Mouse (Mus musculus): ENCODE data around the gene Slc24a3.

Gene Slc24a3

GRCm38 (mm10) chr2:145167664-145168360, at the start of gene Slc24a3:
Gene Slc24a3 (plus strand): TSS chr2:145167754.
- DNase-seq = peak; percentile 80 to 87

- DNase-seq = no peak
Measured at GRCm38 (mm10) chr2:145117762-145118161, 49.8 kb upstream of the Slc24a3 start.

DNA sequence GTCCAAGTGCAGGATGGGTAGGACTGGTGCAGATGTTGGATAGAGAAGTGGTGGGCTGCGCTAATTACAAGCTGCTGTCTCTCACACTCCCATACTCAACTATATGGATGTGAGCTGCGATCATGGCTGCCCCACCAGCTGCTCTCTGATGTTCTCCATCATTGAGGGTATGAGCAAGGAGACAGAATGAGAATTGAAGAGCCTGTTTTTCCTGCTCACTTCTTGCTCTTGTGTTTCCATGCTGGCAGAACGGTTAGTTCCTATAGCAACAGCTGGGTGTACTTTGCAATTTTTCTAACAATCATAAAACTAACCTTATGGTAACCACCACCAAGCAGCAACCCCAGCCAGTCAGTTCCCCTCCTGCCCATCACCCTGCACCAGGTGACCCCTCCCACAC, 39.8 kb upstream of the Slc24a3 start:
- no peak for DNase-seq

GRCm38 (mm10) chr2:145136625-145137291, 30.8 kb upstream of the Slc24a3 start:
- DNase-seq = no peak

GRCm38 (mm10) chr2:145150407-145150806, 17.1 kb upstream of the Slc24a3 start:
- DNase-seq = no peak

DNA sequence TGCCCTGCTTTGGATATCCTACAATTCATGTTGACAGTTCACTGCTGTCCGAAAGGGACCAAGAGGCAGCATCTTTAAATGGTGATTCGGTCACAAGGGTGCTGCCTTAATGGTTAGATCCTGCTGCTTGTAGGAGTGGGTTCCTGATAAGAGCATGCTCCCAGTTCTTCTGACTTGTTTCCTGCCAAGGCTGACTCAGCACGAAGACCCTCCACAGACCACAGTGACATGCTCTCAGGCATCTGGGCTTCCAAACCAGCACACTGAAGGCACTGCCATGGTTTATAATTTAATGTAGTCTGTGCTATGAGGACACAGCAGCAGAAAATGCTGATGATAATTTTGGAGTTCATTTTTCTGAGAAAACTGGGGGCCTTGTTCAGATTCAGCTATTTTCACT, 16.7 kb upstream of the Slc24a3 start:
- no peak for DNase-seq

DNA sequence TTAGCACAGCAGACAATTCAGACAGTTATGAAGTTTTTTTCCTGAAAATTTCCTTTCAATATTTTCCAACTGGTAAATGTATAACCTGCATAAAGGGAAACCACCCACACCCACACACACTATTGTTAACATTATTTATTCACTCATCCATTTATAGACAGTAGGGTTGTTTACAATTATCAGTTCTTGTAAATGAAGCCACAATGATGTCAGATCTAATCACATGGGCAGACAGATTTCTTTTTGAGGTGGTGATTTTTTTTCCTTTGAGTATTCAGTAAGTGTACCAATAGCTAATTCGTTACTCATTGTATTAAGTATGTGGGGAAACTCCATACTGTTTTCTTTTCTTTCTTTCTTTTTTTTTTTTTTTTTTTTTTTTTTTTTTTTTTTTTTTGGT, 15.3 kb upstream of the Slc24a3 start:
- DNase-seq = no peak

GRCm38 (mm10) chr2:145158972-145159371, 8.6 kb upstream of the Slc24a3 start:
- peak in 1 of 2 experiments; percentile 13 for DNase-seq

DNA sequence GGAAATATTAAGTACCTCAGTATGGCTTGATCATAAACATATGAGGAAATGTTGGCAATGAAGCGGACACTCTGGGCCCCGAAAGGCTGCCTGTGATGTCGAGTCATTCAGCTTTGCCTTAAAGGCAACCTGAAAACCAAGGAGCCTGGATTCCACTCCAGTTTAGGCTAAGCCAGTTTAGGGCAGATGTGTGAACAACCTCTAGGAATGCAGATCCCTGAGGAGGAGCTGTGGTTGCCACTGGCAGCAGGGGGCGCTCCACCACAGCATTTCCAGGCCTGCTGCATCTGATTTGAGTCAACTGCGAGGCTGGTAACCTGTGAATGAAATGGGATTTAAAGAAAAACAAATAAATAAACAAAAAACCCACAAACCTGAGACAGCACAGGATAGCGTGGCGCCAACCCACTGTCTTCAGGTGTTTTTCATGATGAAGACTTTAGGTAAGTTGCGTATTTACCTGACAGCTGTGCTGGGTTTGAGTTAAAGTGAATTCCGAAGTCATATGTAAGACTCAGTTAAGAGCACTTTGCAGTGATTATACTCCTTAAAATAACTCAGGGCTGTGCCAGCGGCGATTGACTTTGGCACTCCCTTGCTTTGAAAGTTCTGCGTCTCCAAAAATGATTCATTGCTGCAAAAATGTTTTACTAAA, 6.4 kb upstream of the Slc24a3 start:
- peak; percentile 84 to 89 for DNase-seq

DNA sequence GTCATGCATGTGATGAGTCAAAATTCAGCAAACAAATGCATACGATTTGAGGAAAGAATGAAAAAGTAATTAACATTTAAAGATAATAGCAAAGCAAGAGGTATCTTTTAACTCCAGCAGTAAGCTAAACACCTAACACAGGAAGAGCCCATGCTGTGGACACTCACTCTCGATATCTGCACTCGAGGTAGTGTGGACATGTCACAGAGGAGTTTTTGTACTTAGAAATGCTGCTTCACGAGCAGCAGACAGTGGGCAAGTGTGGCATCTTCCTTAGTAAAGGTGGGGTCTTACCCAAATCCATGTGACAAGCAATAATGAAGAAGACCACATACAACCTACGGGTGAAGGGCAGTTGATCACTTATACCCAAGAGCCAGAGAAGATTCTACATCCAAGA, 3.5 kb upstream of the Slc24a3 start:
- no peak for DNase-seq

DNA sequence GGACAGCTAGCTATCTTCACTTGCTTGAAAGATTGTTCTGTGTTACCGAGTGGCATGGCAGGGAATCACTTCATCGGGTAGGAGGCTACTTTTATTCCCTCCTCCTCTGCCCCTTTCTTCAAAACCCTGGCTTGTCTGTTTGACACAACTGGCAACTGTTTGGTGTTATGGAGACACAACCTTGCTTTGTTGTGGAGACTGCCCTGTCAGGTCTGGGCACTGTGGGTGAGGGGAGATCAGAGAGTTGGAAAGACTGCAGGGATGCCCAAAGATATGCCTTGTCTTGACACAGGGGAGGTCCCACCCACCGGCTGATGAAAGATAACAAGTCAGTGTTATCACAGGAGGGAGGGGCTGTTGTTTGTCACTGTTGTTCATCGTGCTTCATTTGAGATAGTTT, 3.0 kb upstream of the Slc24a3 start:
- no peak for DNase-seq

GRCm38 (mm10) chr2:145165076-145165475, 2.5 kb upstream of the Slc24a3 start:
- no peak for DNase-seq

- no peak for DNase-seq
Measured at GRCm38 (mm10) chr2:145165854-145166253, 1.7 kb upstream of the Slc24a3 start.

GRCm38 (mm10) chr2:145167051-145167663, 397 bp upstream of the Slc24a3 start:
- DNase-seq = peak; percentile 73 to 75

DNA sequence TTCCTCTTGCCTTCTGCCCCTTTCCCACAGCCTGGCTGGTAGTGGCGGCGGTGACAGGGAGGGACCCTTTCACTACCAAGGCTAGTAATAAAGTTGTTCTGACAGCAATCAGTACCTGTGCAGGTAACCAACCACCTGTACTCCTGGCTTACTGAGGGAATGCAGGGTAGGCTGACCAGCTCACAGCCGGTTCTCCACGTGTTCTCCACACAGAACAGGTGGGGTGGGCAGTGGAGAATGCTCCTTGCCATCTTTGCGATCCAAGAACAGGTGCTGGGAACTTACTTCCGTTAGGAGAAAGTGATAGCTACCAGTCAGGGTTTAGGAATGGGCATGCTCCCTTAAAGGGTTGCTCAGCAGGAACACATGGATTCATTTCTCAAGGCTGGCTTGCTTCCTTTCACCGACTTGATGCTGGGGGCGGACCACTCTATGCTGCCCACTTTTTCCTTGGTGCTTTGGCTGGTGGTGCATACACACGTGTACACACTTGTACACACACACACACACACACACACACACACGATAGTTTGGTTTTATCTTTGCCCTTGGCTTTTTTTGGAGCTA, 934 bp downstream of the Slc24a3 start:
- no peak for DNase-seq

DNA sequence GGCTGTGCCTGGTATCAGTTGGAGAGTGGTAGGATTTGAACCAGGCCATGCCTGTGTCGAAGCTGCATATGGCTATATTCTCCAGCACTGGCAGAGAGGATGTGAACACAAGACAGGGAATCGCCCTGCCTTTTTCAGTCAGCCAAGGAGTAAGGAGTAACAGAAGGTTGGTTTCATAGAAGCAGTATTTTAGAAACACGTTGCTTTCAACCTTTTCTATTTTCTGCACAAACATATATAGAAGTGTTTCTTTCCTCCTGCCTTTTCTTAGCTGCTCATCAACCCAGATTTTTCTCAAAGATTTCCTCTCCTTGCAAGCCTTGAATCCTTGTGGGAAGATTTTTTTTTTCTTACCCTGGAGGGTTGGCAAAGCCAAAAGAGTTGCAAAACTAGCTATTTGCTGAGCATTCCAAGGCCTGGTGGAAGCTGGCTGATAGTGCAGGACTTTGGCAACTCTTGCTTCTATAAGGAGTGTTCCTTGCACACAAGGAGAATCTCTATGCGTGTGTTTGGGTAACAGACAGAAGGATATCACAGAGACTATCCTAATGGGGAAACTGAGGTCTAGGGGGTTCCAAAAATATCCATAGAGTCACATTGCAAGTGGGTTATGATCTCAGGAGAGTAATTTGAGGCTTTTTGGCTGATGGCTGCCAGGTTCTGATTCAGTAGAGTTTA, 5.6 kb downstream of the Slc24a3 start:
- no peak for DNase-seq

- no peak for DNase-seq
Measured at GRCm38 (mm10) chr2:145175036-145175435, 7.5 kb downstream of the Slc24a3 start.

DNA sequence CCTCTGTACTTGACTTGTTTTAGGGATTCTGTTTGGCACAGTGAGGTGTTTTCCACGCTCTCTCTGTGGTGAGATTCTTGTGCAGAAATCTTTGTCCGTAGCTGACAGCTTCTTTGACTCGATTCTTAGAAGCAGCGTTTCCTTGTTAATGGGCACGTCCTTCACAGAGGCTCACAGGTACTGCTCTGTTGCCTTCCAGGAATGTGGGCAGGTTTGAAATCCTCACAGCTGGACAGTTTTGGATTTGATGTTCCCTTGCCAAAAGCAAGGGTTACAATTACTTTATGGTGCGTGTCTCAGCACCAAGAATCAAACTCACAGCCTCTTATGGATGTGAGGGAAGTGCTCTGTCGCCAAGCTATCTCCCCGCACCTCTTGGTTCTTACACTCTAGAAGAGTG, 14.9 kb downstream of the Slc24a3 start:
- no peak for DNase-seq

DNA sequence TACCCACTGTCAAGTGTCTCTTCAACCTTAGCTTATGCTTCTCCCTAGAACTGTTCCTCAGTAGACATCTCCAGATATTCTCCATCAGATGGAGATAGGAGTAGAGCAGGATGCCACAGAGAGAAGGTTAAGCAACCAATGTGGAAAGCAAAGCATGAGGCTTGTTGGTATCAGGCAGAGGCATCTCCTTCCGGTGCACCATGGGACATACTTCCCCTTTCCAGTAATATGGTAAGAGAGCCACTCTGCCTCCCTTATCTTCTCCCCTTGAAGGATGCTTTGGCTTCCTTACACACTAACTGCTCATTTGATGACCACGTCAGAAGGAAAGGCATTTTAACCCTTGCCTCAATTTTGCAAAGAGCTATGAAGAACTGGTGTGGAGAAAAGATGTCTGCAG, 21.3 kb downstream of the Slc24a3 start:
- no peak for DNase-seq

DNA sequence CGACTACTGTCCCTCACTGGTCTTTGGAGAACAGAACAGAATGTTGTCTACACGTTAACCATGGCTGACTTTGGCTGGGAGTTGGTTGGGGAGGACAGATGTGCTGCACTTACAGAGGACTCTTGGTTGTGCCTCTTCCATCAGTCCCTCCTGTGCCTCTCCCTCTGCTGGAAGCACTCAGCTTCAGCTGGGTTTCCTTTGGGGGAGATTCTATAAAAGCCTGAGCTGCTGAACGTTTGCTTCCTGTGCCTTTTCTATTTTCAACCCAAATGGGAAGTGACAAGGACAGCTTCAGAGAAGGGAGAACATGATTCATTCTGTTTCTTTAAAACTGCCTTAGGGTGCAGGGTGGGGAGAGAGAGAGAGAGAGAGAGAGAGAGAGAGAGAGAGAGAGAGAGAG, 28.5 kb downstream of the Slc24a3 start:
- DNase-seq = no peak

DNA sequence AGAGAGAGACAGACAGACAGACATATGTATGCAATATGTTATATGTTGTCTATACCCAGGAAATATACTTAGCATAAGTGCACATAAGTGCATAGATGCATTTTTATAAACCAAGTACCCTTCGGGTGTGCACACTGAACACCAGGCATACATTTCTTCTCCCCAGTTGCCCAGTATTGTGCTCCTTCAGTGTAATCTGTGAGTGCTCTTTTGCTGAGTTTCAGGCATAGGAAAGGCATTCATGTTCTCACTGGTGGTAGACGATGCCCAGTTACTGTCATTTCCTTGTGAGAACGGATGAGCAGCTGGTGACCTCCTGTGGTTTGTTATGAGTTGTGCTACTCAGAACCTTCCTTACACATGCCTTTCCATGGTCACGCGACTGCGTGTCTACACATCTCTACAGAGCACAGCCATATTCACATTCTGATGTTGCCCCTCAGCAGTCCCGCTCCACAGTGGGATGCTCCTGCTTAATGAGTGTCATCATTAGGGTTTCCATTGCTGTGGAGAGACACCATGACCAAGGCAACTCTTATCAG, 29.0 kb downstream of the Slc24a3 start:
- DNase-seq = no peak

- no peak for DNase-seq
Measured at GRCm38 (mm10) chr2:145197076-145197475, 29.5 kb downstream of the Slc24a3 start.
